Mouse (Mus musculus) myocyte (in vitro differentiated cells): ENCODE measurements at regions not wholly inside any gene's neighbourhood (a gene's known extent, or its start where the extent isn't known, plus 50 kb on each side); places are given as distances from the start of the nearest gene placed in this dataset.

Experiments used
- H3K27me3 ChIP-seq: one replicate; pipeline ENCODE4 v1.6.1; 2011; ENCODE audit not compliant: control insufficient read depth, insufficient read depth, insufficient read length
- H3K36me3 ChIP-seq: one replicate; pipeline ENCODE4 v1.6.1; 2011; ENCODE audit not compliant: control insufficient read depth, insufficient read depth
- H3K4me2 ChIP-seq: one replicate; pipeline ENCODE4 v1.6.1; 2011; ENCODE audit warnings: low read depth, control low read depth
- H3K4me3 ChIP-seq: one replicate; pipeline ENCODE4 v1.5.1; 2011; ENCODE audit warnings: mild to moderate bottlenecking, control low read depth, moderate library complexity
- H3K79me2 ChIP-seq: one replicate; pipeline ENCODE4 v1.6.1; 2011; ENCODE audit not compliant: control insufficient read depth, insufficient read depth
- H3ac ChIP-seq: one replicate; pipeline ENCODE4 v1.6.1; 2011; ENCODE audit not compliant: control insufficient read depth, insufficient read length
- CEBPB ChIP-seq: IDR thresholded peaks from 2 replicates; pipeline ENCODE4 v1.6.1; 2011; ENCODE audit warnings: mild to moderate bottlenecking, moderate library complexity; ENCODE audit not compliant: poor library complexity, insufficient read depth, severe bottlenecking
- E2F4 ChIP-seq: IDR thresholded peaks from one replicate; pipeline ENCODE4 v1.6.1; 2011; ENCODE audit warnings: mild to moderate bottlenecking, control low read depth, moderate library complexity; ENCODE audit not compliant: insufficient read depth
- MAX ChIP-seq: IDR thresholded peaks from one replicate; pipeline ENCODE4 v1.6.1; 2011; ENCODE audit warnings: low read depth, mild to moderate bottlenecking, control low read depth
- MYOD1 ChIP-seq, 3 experiments: IDR thresholded peaks; one replicate each; pipeline ENCODE4 v1.6.1; 2011; ENCODE audit warnings: control low read depth in 2 of 3, low read depth in 2 of 3, mild to moderate bottlenecking in 2 of 3, moderate library complexity in 1 of 3; ENCODE audit not compliant: insufficient read length in 2 of 3, control insufficient read depth in 1 of 3
- MYOG ChIP-seq, 3 experiments: IDR thresholded peaks; one replicate each; pipeline ENCODE4 v1.6.1; 2011; ENCODE audit warnings: control low read depth in 2 of 3, low read depth in 2 of 3, mild to moderate bottlenecking in 2 of 3; ENCODE audit not compliant: insufficient read length in 2 of 3, control insufficient read depth in 1 of 3, insufficient read depth in 1 of 3
- POLR2A ChIP-seq: IDR thresholded peaks from one replicate; pipeline ENCODE4 v1.6.1; 2011; ENCODE audit warnings: low read depth, mild to moderate bottlenecking, control low read depth, moderate library complexity; ENCODE audit not compliant: insufficient read length
- POLR2AphosphoS2 ChIP-seq: IDR thresholded peaks from one replicate; pipeline ENCODE4 v1.6.1; 2011; ENCODE audit warnings: low read depth, control low read depth; ENCODE audit not compliant: insufficient read length
- REST ChIP-seq: IDR thresholded peaks from one replicate; pipeline ENCODE4 v1.6.1; 2011; ENCODE audit warnings: mild to moderate bottlenecking, control low read depth, moderate library complexity; ENCODE audit not compliant: insufficient read depth, insufficient read length
- SRF ChIP-seq: IDR thresholded peaks from one replicate; pipeline ENCODE4 v1.6.1; 2011; ENCODE audit warnings: low read depth; ENCODE audit not compliant: control insufficient read depth, insufficient read length
- TCF12 ChIP-seq: IDR thresholded peaks from one replicate; pipeline ENCODE4 v1.6.1; 2011; ENCODE audit warnings: mild to moderate bottlenecking, control low read depth; ENCODE audit not compliant: poor library complexity, insufficient read depth, severe bottlenecking
- TCF3 ChIP-seq: IDR thresholded peaks from one replicate; pipeline ENCODE4 v1.6.1; 2011; ENCODE audit warnings: low read depth, control low read depth; ENCODE audit not compliant: insufficient read length
- USF1 ChIP-seq: IDR thresholded peaks from one replicate; pipeline ENCODE4 v1.6.1; 2011; ENCODE audit warnings: low read depth, mild to moderate bottlenecking, control low read depth, moderate library complexity

- no peak overlapping the region for H3ac ChIP-seq
- TF ChIP-seq TCF12, result no peak
- no peak for TF ChIP-seq TCF3
- no peak for TF ChIP-seq MYOD1 (IDR thresholded peaks at IDR 0.05; ENCODE audit: control insufficient read depth in 1 of 3, insufficient read length in 2 of 3, low read depth in 2 of 3)
- TF ChIP-seq REST, result no peak
- TF ChIP-seq USF1, result no peak
- TF ChIP-seq POLR2AphosphoS2, result no peak
- no peak for TF ChIP-seq CEBPB
- TF ChIP-seq MAX, result no peak
- TF ChIP-seq MYOG (IDR thresholded peaks at IDR 0.05; ENCODE audit: control insufficient read depth in 1 of 3, insufficient read depth in 1 of 3, insufficient read length in 2 of 3, low read depth in 2 of 3), result no peak
- no peak for TF ChIP-seq E2F4
- no peak for TF ChIP-seq POLR2A
- no peak for TF ChIP-seq SRF
- H3K4me2 ChIP-seq, result no peak overlapping the region
- H3K27me3 ChIP-seq, result peaks cover 10% of the 10 kb centered on the region
- no peaks in the 10 kb centered on the region for H3K36me3 ChIP-seq
- H3K4me3 ChIP-seq, result no peak overlapping the region
- no peaks in the 10 kb centered on the region for H3K79me2 ChIP-seq
Observed at GRCm38 (mm10) chr6:51289067-51289725, 143.3 kb upstream of the Nfe2l3 start.

- no peaks in the 10 kb centered on the region for H3K79me2 ChIP-seq
- no peak overlapping the region for H3K4me3 ChIP-seq
- TF ChIP-seq REST (no peak), TCF3 (no peak), USF1 (no peak), TCF12 (no peak), POLR2A (no peak), CEBPB (no peak), MAX (no peak), POLR2AphosphoS2 (no peak), MYOG (IDR thresholded peaks at IDR 0.05; ENCODE audit: control insufficient read depth in 1 of 3, insufficient read depth in 1 of 3, insufficient read length in 2 of 3, low read depth in 2 of 3) (no peak)
- H3K36me3 ChIP-seq, result no peaks in the 10 kb centered on the region
- no peak overlapping the region for H3K4me2 ChIP-seq
- H3ac ChIP-seq, result no peak overlapping the region
- H3K27me3 ChIP-seq, result peaks cover 21% of the 10 kb centered on the region
Observed at GRCm38 (mm10) chr6:51300694-51301417, 131.6 kb upstream of the Nfe2l3 start.

GRCm38 (mm10) chr6:51301831-51302230 is 130.6 kb upstream of the Nfe2l3 start:
- H3K27me3 ChIP-seq, result peaks cover 19% of the 10 kb centered on the region
- no peak overlapping the region for H3ac ChIP-seq
- no peak overlapping the region for H3K4me3 ChIP-seq
- H3K4me2 ChIP-seq, result no peak overlapping the region
- no peaks in the 10 kb centered on the region for H3K36me3 ChIP-seq
- no peaks in the 10 kb centered on the region for H3K79me2 ChIP-seq
- no peak for TF ChIP-seq POLR2A
- no peak for TF ChIP-seq REST
- no peak for TF ChIP-seq TCF3

DNA sequence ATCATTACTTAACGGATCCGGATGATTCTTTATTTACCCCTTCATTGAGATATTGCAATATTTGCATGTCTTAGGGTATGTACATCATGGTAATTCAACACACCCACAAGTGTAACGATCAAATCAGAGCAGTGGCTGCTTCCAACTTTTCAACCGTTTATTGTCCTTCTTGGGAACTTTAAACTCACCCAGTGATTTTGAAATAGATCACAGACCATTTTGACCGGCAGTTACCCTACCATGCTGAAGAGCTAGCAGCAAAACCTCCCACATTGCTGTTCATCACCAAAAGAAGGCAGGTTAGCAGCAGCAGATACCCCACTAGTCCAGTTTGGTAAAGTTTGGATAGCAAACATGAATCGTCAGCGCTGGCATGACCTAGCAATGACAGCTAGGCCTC is 130.2 kb upstream of the Nfe2l3 start:
- no peak overlapping the region for H3K4me3 ChIP-seq
- H3K4me2 ChIP-seq, result no peak overlapping the region
- H3ac ChIP-seq, result no peak overlapping the region
- TF ChIP-seq MAX (no peak), CEBPB (no peak), POLR2A (no peak), SRF (no peak)
- peaks cover 15% of the 10 kb centered on the region for H3K27me3 ChIP-seq
- no peaks in the 10 kb centered on the region for H3K79me2 ChIP-seq
- H3K36me3 ChIP-seq, result no peaks in the 10 kb centered on the region

GRCm38 (mm10) chr6:51318341-51318740 is 114.1 kb upstream of the Nfe2l3 start:
- H3K79me2 ChIP-seq, result no peaks in the 10 kb centered on the region
- no peak overlapping the region for H3ac ChIP-seq
- H3K4me2 ChIP-seq, result no peak overlapping the region
- TF ChIP-seq MYOD1 (IDR thresholded peaks at IDR 0.05; ENCODE audit: control insufficient read depth in 1 of 3, insufficient read length in 2 of 3, low read depth in 2 of 3) (peak in 1 of 3 experiments; percentile 21), MYOG (IDR thresholded peaks at IDR 0.05; ENCODE audit: control insufficient read depth in 1 of 3, insufficient read depth in 1 of 3, insufficient read length in 2 of 3, low read depth in 2 of 3) (peak in 1 of 3 experiments; percentile 29), MAX (no peak), TCF3 (no peak), REST (no peak), POLR2AphosphoS2 (no peak)
- H3K4me3 ChIP-seq, result no peak overlapping the region
- H3K27me3 ChIP-seq, result no peaks in the 10 kb centered on the region
- H3K36me3 ChIP-seq, result no peaks in the 10 kb centered on the region
